Mouse (Mus musculus): ENCODE data around the gene Ptafr. TPM values are rescaled to one million over a fixed set of nuclear protein-coding genes. Genes with fewer than 3 reads are reported as not detected.
"Not testable (repeated sequence)": the region's sequence is repeated elsewhere in the genome, so short reads cannot be mapped to it uniquely, and the experiment has no call there.

Ptafr gene
- polyA plus RNA-seq, 2 experiments = 0.36 to 1.3 TPM

DNA sequence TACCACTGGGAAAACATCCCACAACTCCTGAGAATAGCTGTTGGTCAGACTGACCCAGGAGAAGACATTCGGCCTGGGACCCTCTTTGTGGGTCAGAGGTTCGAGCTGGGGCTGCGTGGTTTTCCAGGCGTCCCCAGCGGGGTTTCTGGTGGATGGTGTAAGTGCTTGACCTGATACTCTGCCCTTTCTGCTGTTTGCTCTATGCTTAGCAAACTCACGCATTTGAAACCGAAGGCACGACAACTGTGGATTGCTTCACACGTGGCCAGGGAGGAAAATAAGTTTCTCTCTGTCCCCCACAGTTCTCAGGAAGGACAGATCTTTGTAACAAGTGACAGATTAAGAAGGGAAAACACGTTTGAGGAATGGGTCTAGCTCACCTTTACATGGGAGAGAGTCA lies 26.8 kb downstream of the Ptafr start:
- no peak overlapping the region for H3K4me2 ChIP-seq (replicated peaks; ENCODE audit: low read depth, low read length, severe bottlenecking)
- WGBS = 85% methylated on average over 10 of the region's 10 CpGs
- H3K4me1 ChIP-seq (ENCODE audit: control insufficient read depth, insufficient read depth, low read length) = no peaks in the 10 kb centered on the region
- no peak overlapping the region for H3K9ac ChIP-seq (ENCODE audit: low read depth, low read length, severe bottlenecking)
- no peak overlapping the region for H3K4me3 ChIP-seq (replicated peaks; ENCODE audit: low read length)
- no peaks in the 10 kb centered on the region for H3K27me3 ChIP-seq (ENCODE audit: control insufficient read depth, insufficient read depth, low read length)
- DNase-seq (ENCODE audit: low spot score) (no peak), ATAC-seq (ENCODE audit: low FRiP score, low read depth) (no peak)
- H3K36me3 ChIP-seq (ENCODE audit: control insufficient read depth, insufficient read depth, low read length) = no peaks in the 10 kb centered on the region
- no peak for TF ChIP-seq POLR2A (IDR thresholded peaks at IDR 0.05; ENCODE audit: borderline replicate concordance, extremely low read depth, insufficient read depth, insufficient read length)
- no peak overlapping the region for H3K27ac ChIP-seq (replicated peaks; ENCODE audit: low read depth, low read length)
- H3K9me3 ChIP-seq (ENCODE audit: control insufficient read depth, low read length) = no peaks in the 10 kb centered on the region

GRCm38 (mm10) chr4:132592958-132593357 lies 29.1 kb downstream of the Ptafr start:
- WGBS = 92% methylated on average over 9 of the region's 9 CpGs
- H3K36me3 ChIP-seq (ENCODE audit: control insufficient read depth, insufficient read depth, low read length) = no peaks in the 10 kb centered on the region
- no peak overlapping the region for H3K4me3 ChIP-seq (replicated peaks; ENCODE audit: low read length)
- H3K9ac ChIP-seq (ENCODE audit: low read depth, low read length, severe bottlenecking) = no peak overlapping the region
- H3K27me3 ChIP-seq (ENCODE audit: control insufficient read depth, insufficient read depth, low read length) = no peaks in the 10 kb centered on the region
- no peaks in the 10 kb centered on the region for H3K9me3 ChIP-seq (ENCODE audit: control insufficient read depth, low read length)
- TF ChIP-seq POLR2A (IDR thresholded peaks at IDR 0.05; ENCODE audit: borderline replicate concordance, extremely low read depth, insufficient read depth, insufficient read length) = no peak
- no peaks in the 10 kb centered on the region for H3K4me1 ChIP-seq (ENCODE audit: control insufficient read depth, insufficient read depth, low read length)
- H3K4me2 ChIP-seq (replicated peaks; ENCODE audit: low read depth, low read length, severe bottlenecking) = no peak overlapping the region
- ATAC-seq (ENCODE audit: low FRiP score, low read depth) (no peak), DNase-seq (ENCODE audit: low spot score) (no peak)
- no peak overlapping the region for H3K27ac ChIP-seq (replicated peaks; ENCODE audit: low read depth, low read length)

DNA sequence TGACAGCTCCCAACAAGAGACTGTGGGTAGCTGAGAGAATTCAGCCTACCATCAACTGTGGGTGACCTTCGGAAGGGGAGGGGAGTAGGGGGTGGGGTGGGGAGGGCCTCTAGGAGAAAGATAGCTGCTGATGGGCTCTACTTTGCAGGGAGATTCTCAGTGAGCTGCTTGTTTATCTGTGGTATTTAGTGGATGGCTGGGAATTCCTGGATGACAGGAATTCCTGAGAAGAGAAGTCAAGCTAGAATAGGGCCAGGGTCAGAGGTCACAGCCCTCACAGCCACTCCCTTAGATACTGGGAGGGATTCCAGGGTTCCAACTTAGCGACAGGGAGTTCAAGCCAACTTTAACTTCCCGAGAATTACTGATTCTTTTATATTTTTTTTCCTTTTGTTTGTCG lies 30.3 kb downstream of the Ptafr start:
- no peaks in the 10 kb centered on the region for H3K27me3 ChIP-seq (ENCODE audit: control insufficient read depth, insufficient read depth, low read length)
- H3K4me2 ChIP-seq (replicated peaks; ENCODE audit: low read depth, low read length, severe bottlenecking) = no peak overlapping the region
- H3K27ac ChIP-seq (replicated peaks; ENCODE audit: low read depth, low read length) = no peak overlapping the region
- DNase-seq (ENCODE audit: low spot score) (no peak), ATAC-seq (ENCODE audit: low FRiP score, low read depth) (no peak)
- no peaks in the 10 kb centered on the region for H3K36me3 ChIP-seq (ENCODE audit: control insufficient read depth, insufficient read depth, low read length)
- H3K9me3 ChIP-seq (ENCODE audit: control insufficient read depth, low read length) = no peaks in the 10 kb centered on the region
- no peak overlapping the region for H3K9ac ChIP-seq (ENCODE audit: low read depth, low read length, severe bottlenecking)
- H3K4me3 ChIP-seq (replicated peaks; ENCODE audit: low read length) = no peak overlapping the region
- TF ChIP-seq POLR2A (IDR thresholded peaks at IDR 0.05; ENCODE audit: borderline replicate concordance, extremely low read depth, insufficient read depth, insufficient read length) = no peak
- 36% methylated on average over 4 of the region's 4 CpGs for WGBS
- H3K4me1 ChIP-seq (ENCODE audit: control insufficient read depth, insufficient read depth, low read length) = no peaks in the 10 kb centered on the region

GRCm38 (mm10) chr4:132598861-132599260 lies 35.0 kb downstream of the Ptafr start:
- DNase-seq (ENCODE audit: low spot score) = no peak
- no peak for ATAC-seq (ENCODE audit: low FRiP score, low read depth)
- 83% methylated on average over 2 of the region's 2 CpGs for WGBS
- H3K4me1 ChIP-seq (ENCODE audit: control insufficient read depth, insufficient read depth, low read length) = no peaks in the 10 kb centered on the region
- H3K27ac ChIP-seq (replicated peaks; ENCODE audit: low read depth, low read length) = no peak overlapping the region
- H3K9me3 ChIP-seq (ENCODE audit: control insufficient read depth, low read length) = no peaks in the 10 kb centered on the region
- H3K4me2 ChIP-seq (replicated peaks; ENCODE audit: low read depth, low read length, severe bottlenecking) = no peak overlapping the region
- H3K36me3 ChIP-seq (ENCODE audit: control insufficient read depth, insufficient read depth, low read length) = no peaks in the 10 kb centered on the region
- TF ChIP-seq POLR2A (IDR thresholded peaks at IDR 0.05; ENCODE audit: borderline replicate concordance, extremely low read depth, insufficient read depth, insufficient read length) = no peak
- no peak overlapping the region for H3K4me3 ChIP-seq (replicated peaks; ENCODE audit: low read length)
- no peak overlapping the region for H3K9ac ChIP-seq (ENCODE audit: low read depth, low read length, severe bottlenecking)
- H3K27me3 ChIP-seq (ENCODE audit: control insufficient read depth, insufficient read depth, low read length) = no peaks in the 10 kb centered on the region

GRCm38 (mm10) chr4:132599764-132600163 lies 35.9 kb downstream of the Ptafr start:
- Histone ChIP-seq H3K4me1 (ENCODE audit: control insufficient read depth, insufficient read depth, low read length) (no peaks in the 10 kb centered on the region), H3K27me3 (ENCODE audit: control insufficient read depth, insufficient read depth, low read length) (no peaks in the 10 kb centered on the region), H3K27ac (replicated peaks; ENCODE audit: low read depth, low read length) (no peak overlapping the region), H3K9me3 (ENCODE audit: control insufficient read depth, low read length) (no peaks in the 10 kb centered on the region), H3K9ac (ENCODE audit: low read depth, low read length, severe bottlenecking) (no peak overlapping the region), H3K36me3 (ENCODE audit: control insufficient read depth, insufficient read depth, low read length) (no peaks in the 10 kb centered on the region), H3K4me3 (replicated peaks; ENCODE audit: low read length) (no peak overlapping the region), H3K4me2 (replicated peaks; ENCODE audit: low read depth, low read length, severe bottlenecking) (no peak overlapping the region)
- DNase-seq (ENCODE audit: low spot score) (no peak), ATAC-seq (ENCODE audit: low FRiP score, low read depth) (no peak)
- TF ChIP-seq POLR2A (IDR thresholded peaks at IDR 0.05; ENCODE audit: borderline replicate concordance, extremely low read depth, insufficient read depth, insufficient read length) = no peak
- 84% methylated on average over 3 of the region's 3 CpGs for WGBS

DNA sequence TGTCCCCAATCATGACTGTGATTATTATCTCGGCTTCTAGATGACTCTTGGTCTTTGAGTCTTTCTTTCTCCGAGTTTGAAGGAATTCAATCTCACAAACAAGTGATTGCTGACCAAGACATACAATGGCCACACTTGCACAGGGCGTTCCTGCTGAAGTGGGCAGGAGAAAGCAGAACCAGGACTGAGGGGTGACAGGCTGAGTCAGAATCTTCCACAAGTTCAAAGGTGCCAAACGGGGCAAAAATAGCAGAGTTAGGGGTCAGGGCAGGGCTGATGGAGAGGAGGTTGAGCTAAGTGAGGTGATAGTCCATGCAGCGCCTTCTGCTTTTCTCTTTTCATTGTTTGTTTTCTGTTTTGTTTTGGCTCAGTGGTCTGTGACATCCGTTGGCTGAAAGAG lies 36.6 kb downstream of the Ptafr start:
- H3K27me3 ChIP-seq (ENCODE audit: control insufficient read depth, insufficient read depth, low read length) = no peaks in the 10 kb centered on the region
- DNase-seq (ENCODE audit: low spot score) = no peak
- H3K4me1 ChIP-seq (ENCODE audit: control insufficient read depth, insufficient read depth, low read length) = no peaks in the 10 kb centered on the region
- H3K4me2 ChIP-seq (replicated peaks; ENCODE audit: low read depth, low read length, severe bottlenecking) = no peak overlapping the region
- no peaks in the 10 kb centered on the region for H3K9me3 ChIP-seq (ENCODE audit: control insufficient read depth, low read length)
- H3K4me3 ChIP-seq (replicated peaks; ENCODE audit: low read length) = no peak overlapping the region
- no peaks in the 10 kb centered on the region for H3K36me3 ChIP-seq (ENCODE audit: control insufficient read depth, insufficient read depth, low read length)
- no peak for TF ChIP-seq POLR2A (IDR thresholded peaks at IDR 0.05; ENCODE audit: borderline replicate concordance, extremely low read depth, insufficient read depth, insufficient read length)
- no peak for ATAC-seq (ENCODE audit: low FRiP score, low read depth)
- WGBS = 89% methylated on average over 6 of the region's 6 CpGs
- H3K27ac ChIP-seq (replicated peaks; ENCODE audit: low read depth, low read length) = no peak overlapping the region
- H3K9ac ChIP-seq (ENCODE audit: low read depth, low read length, severe bottlenecking) = no peak overlapping the region

- not testable (repeated sequence) for H3K4me2 ChIP-seq (replicated peaks; ENCODE audit: low read depth, low read length, severe bottlenecking); H3K36me3 ChIP-seq (ENCODE audit: control insufficient read depth, insufficient read depth, low read length); H3K4me3 ChIP-seq (replicated peaks; ENCODE audit: low read length); H3K4me1 ChIP-seq (ENCODE audit: control insufficient read depth, insufficient read depth, low read length); H3K9me3 ChIP-seq (ENCODE audit: control insufficient read depth, low read length); H3K9ac ChIP-seq (ENCODE audit: low read depth, low read length, severe bottlenecking); H3K27me3 ChIP-seq (ENCODE audit: control insufficient read depth, insufficient read depth, low read length); H3K27ac ChIP-seq (replicated peaks; ENCODE audit: low read depth, low read length); ATAC-seq (ENCODE audit: low FRiP score, low read depth); DNase-seq (ENCODE audit: low spot score)
- 83% methylated on average over 5 of the region's 5 CpGs for WGBS
These were observed 37.4 kb downstream of the Ptafr start for GRCm38 (mm10) chr4:132601242-132601641.
